Mouse (Mus musculus): ENCODE measurements around the gene Alg2. TPM values are rescaled to one million over a fixed set of nuclear protein-coding genes. Genes with fewer than 3 reads are reported as not detected.

The Alg2 gene
- polyA plus RNA-seq, 1 experiment from 2014 or later: 120 TPM

GRCm38 (mm10) chr4:47420191-47420590 is 53.9 kb downstream of the Alg2 start:
- Histone ChIP-seq H3K27ac (no peak overlapping the region), H3K4me3 (no peak overlapping the region), H3K4me1 (replicated peaks) (peaks cover 40% of the 10 kb centered on the region), H3K36me3 (no peaks in the 10 kb centered on the region), H3K27me3 (ENCODE audit: insufficient read depth, poor library complexity, severe bottlenecking) (peaks cover 13% of the 10 kb centered on the region; the same call in 1 of the 2 replicates), H3K9me3 (no peaks in the 10 kb centered on the region)
- WGBS: 24% methylated on average over 7 of the region's 7 CpGs
- DNase-seq (ENCODE audit: low spot score): no peak

- H3K27me3 ChIP-seq (ENCODE audit: insufficient read depth, poor library complexity, severe bottlenecking): peaks cover 13% of the 10 kb centered on the region; the same call in 1 of the 2 replicates
- H3K9me3 ChIP-seq: no peaks in the 10 kb centered on the region
- DNase-seq (ENCODE audit: low spot score): no peak
- WGBS: 24% methylated on average over 9 of the region's 9 CpGs
- 0 out of 2 replicates have a peak, but pooled peaks cover 5% of the 10 kb centered on the region for H3K36me3 ChIP-seq
- no peak overlapping the region for H3K27ac ChIP-seq
- H3K4me1 ChIP-seq (replicated peaks): peaks cover 32% of the 10 kb centered on the region
- no peak overlapping the region for H3K4me3 ChIP-seq
Observed at GRCm38 (mm10) chr4:47419268-47419973, 54.7 kb downstream of the Alg2 start.

GRCm38 (mm10) chr4:47417871-47418270 is 56.3 kb downstream of the Alg2 start:
- peaks cover 10% of the 10 kb centered on the region; the same call in 1 of the 2 replicates for H3K27me3 ChIP-seq (ENCODE audit: insufficient read depth, poor library complexity, severe bottlenecking)
- no peak overlapping the region for H3K4me3 ChIP-seq
- WGBS: 70% methylated on average over 3 of the region's 3 CpGs
- peaks cover 26% of the 10 kb centered on the region for H3K4me1 ChIP-seq (replicated peaks)
- H3K9me3 ChIP-seq: no peaks in the 10 kb centered on the region
- no peak for DNase-seq (ENCODE audit: low spot score)
- no peak overlapping the region for H3K27ac ChIP-seq
- peaks cover 12% of the 10 kb centered on the region for H3K36me3 ChIP-seq

Other genes starting within 250 kb of the Alg2 start
- 85.8 and 92.0 TPM in 2 replicates for gene Tgfbr1, start 121.1 kb downstream of the Alg2 start, polyA plus RNA-seq (2016; fragmentation: Nextera tagmentation; extraction: Ambion mirVana)
- 378 and 396 TPM in 2 replicates for gene Sec61b, start 325 bp upstream of the Alg2 start, polyA plus RNA-seq (2016; fragmentation: Nextera tagmentation; extraction: Ambion mirVana)